Mouse (Mus musculus): ENCODE results near the gene Plekhs1.
A peak's percentile ranks its signal among the peaks of the same experiment; 100 is the strongest.
"Not testable (repeated sequence)": the region's sequence is repeated elsewhere in the genome, so short reads cannot be mapped to it uniquely, and the experiment has no call there.

Gene Plekhs1

DNA sequence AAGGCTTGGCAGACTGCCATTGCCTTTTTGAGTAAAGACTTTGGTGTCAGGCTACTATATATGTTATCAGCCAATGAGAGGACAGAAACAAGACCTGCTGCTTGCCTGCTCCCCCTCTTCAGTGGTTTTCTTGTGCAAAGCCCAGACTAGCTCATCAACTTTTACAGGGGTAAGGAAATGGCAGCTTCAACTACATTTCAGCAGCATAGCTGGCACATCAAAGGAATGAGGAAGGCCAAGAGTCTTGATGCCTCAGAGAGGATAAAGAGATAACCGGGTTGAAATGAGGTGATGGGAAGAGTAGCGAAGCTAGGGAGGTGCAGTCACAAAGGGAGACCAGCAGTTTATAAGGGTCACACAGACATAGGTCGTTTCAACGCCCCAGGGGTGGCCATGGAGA is 3.9 kb upstream of the Plekhs1 start:
- DNase-seq (ENCODE audit: low spot score), result no peak

DNA sequence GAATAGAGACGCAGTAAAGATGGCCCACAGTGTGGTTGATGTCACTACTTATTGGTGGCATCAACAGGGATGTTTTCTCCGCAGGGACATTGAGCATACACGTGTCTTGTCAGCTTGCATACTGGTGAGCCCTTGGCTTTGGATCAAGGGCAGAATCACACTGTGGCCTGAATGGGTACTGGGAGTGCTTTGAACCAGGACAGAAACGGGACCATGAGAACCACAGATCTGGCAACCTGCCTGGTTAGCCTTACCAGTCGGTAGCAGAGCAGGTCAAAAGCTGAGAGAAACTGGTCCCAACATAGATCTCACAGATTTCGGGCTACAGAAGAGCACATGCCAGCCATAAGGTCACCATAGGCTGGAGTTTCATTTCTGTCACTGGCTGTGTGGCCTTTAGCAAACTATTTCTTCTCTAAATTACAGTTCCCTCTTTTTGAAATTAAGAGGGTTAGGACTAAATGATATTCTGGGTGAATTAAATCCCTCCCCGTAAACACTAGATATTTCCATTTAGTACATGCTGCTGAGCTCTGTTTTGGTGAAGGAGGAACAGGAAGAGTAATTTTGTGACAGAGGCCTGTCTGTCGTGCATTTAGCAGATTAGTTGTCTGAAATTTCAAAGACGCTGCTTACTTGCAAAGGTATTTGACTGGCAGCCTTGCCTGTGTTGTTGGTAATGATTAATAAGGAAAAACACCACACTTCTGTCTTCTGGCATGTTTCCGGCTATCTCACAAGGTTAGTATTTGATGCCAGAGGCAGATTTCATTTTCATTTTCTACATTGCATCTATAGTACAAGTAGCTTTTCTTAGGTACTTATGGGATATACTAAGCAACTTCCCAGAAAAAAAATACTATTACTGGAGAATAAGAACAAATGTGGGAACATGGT is 2.0 kb upstream of the Plekhs1 start:
- no peak for DNase-seq (ENCODE audit: low spot score)

DNA sequence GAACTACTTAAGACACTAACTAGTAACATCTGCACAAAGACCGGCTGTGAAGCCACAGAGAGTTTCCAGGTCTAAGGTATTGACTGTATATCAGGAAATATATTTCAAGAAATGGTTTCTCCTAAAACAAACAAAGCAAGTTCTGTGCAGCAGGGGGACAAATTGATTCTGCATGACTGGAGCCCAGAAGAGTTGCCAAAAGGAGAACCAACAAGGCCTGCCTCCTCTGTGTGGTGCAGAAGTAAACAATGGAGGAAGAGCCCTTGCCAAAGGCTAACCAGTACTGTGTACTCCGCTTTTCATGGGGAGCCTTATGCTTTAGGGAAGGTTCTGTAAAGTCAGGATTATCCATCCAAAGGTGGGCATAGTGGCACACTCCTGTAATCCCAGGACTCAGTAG is 1.2 kb upstream of the Plekhs1 start:
- no peak for DNase-seq (ENCODE audit: low spot score)

DNA sequence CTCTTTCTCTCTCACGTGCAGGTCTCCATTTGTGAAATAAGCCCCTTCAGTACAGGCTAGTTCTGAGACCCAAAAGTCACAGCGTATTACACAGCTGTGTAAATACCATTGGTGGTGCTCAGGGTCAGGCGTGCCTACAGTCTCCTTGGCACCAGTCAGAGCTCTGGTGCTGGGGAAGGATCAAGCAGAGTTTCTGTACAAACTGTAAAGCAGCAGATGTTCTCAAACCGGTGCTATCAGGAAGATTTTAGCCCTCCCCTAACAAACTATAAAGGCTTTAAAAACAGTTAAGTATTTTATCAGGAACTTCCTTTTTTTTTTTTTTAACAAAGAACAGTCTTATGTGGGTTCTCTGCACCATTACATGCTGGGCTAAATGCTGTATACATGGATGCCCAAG is 1.3 kb downstream of the Plekhs1 start:
- DNase-seq (ENCODE audit: low spot score), result no peak

DNA sequence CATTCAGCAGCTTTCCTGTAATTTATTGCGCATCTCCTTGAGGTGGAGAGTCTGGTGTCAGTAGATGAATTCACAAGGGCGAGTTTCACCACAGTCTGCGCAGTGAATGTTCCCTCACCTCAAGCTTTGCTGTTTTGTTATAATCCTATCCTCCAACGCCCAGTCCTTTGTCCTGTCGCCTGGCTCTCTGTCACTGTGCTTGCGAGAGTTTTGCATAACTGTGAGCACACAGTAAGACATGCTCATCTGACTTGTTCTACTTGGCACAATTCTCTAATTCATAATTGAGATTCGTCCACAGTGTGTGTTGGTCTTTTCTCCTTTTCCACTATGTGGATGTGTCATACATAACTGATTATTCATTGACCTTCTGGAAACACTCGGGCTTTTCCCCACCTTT is 5.0 kb downstream of the Plekhs1 start:
- DNase-seq (ENCODE audit: low spot score), result peak; percentile 22

DNA sequence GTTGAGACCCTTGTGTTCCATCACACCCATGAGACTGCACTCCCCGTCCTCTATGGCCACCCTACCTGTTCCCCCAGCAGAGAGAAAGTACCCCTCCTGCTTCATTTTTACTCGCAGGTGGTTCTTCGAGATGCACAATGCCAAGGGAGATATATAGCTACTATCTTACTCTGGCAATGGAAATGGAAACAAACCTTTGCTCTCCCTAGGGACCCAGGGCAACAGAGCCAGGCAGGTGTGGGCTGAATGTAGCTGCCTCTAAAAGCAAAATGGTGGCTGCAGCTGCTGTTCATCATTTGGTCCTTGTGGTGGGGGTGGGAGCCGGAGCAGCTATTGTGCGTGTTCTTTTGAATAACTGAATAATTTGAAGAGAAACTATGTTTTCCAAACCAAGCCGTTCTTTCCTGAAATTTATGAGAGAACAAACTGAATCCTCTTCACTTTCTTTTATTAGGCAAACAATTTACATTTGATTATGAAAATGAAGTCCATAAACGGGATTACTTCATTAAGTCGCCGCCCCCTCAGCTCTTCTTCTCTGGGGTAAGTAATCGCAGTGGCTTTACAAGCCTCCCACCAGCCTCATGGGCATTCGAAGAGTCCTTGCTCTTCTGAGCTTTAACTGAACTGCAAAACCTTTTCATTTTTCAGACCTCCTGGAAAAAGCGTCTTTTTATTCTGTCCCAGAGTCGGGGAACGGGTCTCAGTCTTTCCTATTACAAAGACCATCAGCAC is 9.0 kb downstream of the Plekhs1 start:
- no peak for DNase-seq (ENCODE audit: low spot score)

DNA sequence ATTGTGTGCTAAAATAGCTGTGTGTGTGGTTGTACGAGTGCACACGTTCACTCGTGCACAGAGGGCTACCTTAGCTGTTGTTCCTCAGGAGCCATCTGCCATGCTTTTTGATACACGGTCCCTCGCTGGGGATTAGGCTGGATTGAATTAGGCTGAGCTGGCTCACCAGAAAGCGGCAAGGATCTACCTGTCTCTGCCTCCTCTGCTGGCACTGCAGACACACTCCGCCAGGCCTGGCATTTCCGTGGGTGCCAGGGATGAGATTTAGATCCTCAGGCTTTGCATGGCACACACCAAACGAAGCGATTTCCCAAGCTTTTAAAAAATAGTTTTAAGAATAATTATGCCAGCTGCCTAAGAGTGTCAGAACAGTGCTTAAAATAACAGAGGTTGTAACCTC is 10.5 kb downstream of the Plekhs1 start:
- no peak for DNase-seq (ENCODE audit: low spot score)

DNA sequence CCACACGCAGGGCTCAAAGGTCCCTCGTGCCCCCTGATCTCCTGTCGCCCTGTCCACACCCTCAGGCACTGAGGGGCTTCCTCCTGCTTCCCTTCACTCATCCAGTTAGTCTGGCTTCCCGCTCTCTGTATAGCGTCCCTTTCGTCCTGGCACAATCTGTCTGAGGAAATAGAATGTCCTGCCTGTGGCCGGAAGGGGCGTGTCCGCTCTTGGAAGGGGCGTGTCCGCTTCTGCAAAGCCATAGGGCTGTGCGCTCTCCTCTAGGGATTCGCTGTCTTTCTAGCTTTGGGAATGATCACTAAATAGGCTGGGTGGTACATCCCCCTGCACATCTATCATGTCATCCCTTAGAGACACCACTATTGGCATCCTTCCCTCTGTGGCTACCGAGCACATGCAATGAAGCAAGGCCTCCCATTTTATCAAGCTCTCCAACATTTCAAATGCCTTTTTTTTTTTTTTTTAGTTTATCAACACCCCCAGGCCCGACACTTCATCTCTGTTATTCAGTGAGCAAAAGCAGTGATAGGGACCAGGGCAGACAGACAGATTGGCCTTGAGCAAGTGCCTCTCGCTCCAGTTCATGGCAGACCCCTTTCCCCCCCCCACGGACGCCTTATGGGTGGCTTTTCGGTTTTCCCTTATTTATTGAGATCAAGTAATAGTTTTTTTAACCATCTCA is 13.6 kb downstream of the Plekhs1 start:
- DNase-seq (ENCODE audit: low spot score), result no peak

DNA sequence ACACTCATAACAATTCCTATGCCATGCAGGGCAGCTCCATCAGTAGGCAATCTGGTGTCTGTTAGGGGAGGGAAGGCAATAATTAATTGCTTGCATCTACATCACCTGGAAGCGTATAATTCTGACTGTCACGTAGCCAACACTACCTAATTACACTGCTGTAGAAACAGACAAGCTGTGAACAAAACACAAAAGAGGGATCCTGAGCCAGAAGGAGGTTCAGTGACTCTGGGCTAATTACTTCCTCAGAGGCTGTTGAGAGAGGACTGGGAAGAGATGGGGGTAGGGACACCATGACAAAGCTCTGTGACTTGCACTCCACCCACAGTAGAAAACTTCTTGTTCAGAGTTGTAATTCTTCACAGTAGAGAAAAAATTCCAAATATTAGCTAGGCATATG is 15.1 kb downstream of the Plekhs1 start:
- DNase-seq (ENCODE audit: low spot score), result no peak

DNA sequence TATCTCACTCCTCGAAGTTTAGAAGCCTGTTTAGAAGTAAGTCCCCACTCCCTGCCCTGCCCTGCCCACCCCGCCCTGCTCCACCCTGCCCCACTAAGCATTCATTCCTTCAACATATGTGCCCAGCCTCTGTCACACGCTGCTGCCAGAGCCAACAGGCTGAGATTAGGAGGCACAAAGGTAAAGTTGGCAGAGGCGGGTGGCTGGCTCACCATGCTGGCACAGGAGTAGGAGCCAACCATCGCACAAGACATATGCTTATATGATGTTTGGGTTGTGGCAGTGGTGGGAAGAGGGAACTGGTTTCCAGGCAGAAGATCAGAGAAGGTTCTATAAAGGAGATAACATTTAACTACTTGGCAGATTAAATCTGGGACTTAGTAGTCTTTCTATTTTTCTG is 15.8 kb downstream of the Plekhs1 start:
- no peak for DNase-seq (ENCODE audit: low spot score)

DNA sequence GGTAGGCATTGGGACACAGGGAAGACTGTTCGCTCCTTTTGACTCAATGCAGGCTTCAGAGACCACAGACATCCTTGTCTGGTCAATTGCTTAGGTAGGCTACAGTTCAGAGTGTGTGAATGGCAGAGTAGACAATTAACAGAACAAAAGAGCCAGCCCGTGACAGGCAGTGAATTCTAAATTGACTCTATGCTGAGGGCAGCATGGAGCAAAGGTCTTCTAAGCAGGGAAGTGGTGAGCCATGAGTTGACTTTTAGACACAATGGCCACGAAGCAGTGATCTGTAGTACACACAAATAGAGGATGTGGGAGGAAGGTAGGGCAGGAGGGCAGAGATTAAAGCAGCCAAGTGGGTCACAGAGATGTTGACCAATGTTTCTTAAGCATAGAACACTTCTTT is 16.4 kb downstream of the Plekhs1 start:
- peak; percentile 25 for DNase-seq (ENCODE audit: low spot score)

DNA sequence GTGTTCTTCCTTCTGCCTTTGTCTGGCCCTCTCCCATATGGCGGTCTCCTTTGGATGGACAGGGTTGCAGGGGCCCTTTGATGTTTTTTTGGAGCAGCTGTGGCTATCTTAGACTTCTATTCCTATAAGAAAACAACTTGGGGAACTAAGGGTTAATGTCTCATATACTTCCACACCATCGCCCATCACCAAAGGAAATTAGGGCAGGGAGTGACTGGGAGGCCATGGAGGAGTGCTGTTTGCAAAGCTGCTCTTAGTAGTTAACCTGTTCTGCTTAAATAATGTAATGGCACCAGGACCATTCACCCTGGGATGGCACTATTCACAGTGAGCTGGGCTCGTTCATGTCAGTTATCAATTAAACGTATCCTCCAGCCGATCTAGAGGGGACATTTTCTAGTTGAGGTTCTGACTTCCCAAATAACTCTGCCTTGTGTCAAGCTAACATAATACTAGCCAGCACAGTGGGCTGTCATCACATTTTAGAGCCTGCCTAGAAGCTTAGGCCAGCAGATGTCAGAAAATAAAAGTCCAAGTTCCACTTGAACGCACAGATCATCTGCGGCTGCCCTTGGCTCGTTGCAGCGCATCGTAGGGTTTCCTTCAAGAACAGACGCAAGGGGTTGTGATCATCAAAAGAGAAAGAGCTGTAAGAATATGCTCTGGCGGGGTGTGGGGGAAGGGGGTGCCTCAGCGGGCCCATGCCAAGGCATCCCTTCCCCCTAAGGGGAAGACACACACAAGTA is 23.4 kb downstream of the Plekhs1 start:
- no peak for DNase-seq (ENCODE audit: low spot score)

DNA sequence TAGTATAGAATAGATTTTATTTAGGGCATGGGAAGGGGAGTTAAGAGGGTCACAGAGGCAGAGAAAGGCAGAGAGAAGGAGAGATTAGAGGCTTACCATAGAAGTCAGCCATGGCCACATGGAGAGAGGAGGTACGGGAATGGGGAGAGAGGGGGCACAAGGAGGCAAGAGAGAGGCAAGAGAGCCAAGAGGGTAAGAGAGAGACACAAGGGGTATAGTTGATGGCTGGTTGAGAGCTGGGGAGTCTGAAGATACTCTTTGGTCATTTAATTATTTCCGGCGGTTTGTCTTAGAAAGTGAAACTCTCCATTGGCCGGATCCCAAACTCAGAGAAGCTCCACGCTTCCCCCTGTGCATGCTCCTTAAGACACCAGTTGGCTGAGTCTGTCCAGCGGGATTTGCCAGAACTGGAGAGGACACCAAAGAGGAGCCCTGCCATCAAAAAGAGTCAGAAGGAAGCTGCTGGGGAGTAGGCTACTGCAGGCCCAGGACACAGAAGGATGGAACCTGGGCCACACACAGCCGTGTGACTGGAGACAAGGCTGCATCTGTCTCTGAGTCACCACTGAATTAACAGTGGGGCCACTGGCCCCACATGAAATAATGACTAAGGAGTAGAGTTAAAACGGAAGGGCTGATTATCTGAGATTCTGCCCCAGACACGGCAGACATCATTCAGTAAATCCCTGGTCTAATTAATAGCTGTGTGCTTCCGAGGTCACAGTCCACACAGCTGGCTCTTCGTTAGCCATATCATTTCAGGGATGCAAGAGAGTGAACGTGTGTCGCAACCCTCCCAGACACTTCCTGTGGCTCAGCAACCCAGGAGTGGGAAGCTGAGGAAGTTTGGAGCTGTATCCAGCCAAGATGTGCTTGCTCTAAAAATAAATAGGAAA is 24.2 kb downstream of the Plekhs1 start:
- no peak for DNase-seq (ENCODE audit: low spot score)

DNA sequence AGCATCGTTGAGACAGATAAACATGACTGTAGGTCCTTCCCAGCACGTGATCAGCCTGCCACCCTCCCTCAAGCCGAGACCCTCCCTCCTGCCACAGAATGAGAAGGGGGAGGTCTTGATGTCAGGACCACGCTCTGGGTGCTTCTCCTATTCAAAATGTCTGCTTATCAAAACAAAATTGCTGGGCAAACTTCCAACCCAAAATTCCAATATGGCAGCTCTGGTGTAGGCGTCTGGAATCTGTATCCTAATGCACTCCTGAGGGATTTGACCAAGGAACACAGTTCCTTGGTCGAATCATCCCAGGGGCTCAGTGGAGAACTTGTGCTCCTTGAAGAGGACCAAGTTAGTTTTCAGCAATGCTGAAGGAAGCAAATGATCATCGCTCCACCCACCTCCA is 25.5 kb downstream of the Plekhs1 start:
- no peak for DNase-seq (ENCODE audit: low spot score)

DNA sequence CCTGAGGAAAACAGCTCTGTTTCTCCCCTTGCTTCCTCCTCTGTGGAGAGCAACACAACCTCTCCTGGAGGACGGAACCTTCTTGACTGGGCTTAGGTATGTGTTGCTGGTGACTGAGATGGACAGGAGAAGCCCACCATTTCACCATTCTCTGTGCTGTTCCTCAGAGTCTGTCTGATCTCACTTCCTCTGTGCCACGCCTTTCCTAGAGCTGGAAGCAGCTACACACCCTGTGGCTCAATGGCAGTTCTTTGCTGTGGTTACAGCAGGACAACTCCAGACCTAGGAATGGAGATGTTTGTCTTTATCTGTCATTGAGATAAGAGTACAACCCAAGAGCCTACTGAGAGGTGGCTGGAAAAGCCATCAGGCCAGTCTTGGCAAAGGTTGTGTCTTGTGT is 25.9 kb downstream of the Plekhs1 start:
- DNase-seq (ENCODE audit: low spot score), result no peak

DNA sequence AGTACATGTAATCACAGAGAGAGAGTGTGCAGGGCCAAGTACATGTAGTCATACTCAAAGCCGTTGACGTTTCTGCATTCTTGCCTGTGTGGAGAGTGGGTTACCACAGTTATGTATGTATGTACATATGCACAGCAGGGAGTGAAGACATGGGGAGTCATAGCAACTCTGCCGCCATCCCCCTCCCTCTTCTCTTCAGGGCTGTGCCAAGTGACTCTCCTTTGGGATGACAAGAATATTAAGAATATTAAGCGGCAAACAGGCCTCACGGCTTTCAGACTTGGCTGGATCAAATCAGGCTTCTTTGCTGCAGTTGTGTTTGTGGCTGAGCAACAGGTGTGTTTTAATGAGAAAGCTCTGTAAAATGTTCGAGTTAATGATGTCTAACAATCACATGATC is 28.2 kb downstream of the Plekhs1 start:
- DNase-seq (ENCODE audit: low spot score), result no peak

DNA sequence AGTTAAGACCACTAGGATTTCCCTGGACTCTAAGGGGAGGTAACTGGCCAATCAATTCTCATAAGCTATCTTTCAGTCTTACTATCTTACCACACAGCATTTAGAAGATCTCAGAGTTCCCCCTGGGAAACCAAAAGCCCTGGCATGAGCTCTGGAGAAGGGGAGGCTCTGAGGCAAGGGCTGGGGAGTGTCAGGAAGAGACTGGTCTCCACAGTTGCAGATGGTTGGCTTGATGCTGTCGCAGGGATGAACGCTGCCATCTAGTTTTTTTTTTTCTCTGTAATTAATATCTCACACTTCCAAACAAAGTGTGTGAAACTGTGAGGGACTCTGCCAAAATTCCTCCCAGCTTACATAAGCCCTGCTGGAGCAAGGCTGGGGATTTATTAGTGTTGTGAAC is 32.7 kb downstream of the Plekhs1 start:
- DNase-seq (ENCODE audit: low spot score), result not testable (repeated sequence)

DNA sequence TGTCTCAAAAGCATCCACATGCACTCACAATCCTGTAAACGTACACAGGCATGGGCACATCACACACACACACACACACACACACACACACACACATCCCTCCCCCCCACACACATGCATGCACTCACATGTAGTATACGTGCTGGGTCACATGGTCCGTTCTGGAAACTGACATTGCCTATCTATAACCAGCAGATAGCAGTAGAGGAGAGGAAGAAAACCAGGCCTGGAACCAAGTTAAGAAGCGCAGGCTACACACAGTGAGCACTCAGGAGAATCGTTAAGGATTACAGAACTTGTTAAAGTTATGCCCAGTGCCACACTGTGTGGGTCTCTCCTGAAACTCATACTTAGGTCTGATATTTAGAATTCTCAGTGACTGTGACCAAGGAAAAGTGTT is 41.6 kb downstream of the Plekhs1 start:
- DNase-seq (ENCODE audit: low spot score), result not testable (repeated sequence)

DNA sequence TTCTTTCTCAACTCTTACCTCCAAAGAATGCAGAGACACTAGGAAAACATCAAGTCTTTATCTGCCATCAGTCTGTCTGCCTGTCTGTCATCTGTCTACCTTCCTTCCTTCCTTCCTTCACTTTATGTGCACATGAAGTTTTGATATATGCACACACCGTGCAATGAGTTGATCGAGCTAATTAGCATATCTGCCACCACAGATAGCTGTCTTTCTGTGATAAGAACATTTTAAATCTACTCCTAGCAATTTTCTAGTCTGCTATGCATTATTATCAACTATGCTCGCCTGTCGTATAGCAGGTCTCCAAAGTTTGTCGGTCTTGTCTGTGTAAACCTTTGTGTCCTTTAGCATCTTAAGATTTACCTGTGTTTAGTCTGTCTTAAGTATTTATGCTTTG is 42.1 kb downstream of the Plekhs1 start:
- not testable (repeated sequence) for DNase-seq (ENCODE audit: low spot score)

DNA sequence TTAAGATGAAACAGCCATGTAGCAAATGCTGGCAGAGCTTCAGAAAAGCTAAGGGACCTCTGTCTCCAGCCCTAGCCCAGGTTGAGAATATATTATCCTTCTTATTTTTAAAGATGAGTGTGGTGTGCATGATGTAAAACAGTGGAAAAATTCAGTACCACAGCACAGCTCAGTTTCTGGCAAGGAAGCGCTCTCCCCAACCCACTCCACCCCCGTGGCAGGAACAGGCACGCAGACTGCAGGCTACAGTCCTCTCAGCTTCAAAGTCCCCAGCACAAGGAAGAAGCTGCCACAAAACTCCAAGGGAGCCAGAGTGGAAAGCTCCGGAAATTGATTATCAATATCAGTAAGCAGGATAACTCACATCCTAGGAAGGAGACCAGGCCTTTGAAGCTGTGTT is 49.8 kb downstream of the Plekhs1 start:
- not testable (repeated sequence) for DNase-seq (ENCODE audit: low spot score)

DNA sequence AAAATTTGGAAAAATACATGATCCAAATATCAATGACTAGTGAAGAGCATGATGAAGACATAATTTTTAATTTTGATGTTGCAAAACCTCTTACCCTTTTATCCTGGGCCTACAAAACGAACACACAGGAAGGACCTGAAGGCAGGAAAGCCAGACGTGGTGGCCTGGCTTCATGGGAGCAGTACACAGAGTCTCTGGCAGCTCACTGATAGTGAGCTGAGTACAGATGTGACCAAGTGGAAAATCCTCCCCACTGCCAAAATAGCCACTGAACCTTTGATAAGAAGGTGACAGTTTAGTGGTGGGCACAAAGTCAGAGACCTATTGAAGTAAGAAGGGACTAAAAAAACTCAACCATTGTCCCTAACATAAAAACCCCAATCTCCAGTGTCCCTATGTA is 52.1 kb downstream of the Plekhs1 start:
- DNase-seq (ENCODE audit: low spot score), result not testable (repeated sequence)

Measured in adipocyte (in vitro differentiated cells).